Mouse (Mus musculus) Muller cell, postnatal 12 days (primary cell): ENCODE data around the gene Trmu.

Experiments used
- DNase-seq: peaks from one replicate; pipeline ENCODE4 v3.0.0-alpha.2; 2015; ENCODE audit errors: inconsistent ontology term

Trmu gene

DNA sequence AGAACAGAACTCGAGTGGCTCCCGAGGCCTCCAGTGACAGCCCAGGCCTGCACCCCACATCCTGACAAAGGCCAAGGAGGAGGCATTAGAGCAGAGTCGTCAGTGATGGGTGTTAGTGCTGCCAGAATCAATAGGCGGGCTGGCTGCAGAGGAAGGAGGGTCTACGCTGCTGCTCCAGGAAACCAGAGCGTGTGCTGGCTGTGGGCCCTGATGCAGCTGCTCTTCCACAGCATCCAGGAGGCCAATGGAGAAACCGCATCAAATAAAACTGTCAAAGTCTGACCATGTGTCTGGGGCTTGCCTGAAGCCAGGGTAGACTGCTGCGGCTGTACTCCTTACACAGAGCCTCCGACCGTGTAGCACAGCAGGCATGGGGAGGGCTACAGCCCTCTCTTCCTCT lies 18.0 kb downstream of the Trmu start:
- no peak for DNase-seq

- peak; percentile 56 for DNase-seq
These were observed 20.3 kb downstream of the Trmu start for GRCm38 (mm10) chr15:85899396-85899795.

DNA sequence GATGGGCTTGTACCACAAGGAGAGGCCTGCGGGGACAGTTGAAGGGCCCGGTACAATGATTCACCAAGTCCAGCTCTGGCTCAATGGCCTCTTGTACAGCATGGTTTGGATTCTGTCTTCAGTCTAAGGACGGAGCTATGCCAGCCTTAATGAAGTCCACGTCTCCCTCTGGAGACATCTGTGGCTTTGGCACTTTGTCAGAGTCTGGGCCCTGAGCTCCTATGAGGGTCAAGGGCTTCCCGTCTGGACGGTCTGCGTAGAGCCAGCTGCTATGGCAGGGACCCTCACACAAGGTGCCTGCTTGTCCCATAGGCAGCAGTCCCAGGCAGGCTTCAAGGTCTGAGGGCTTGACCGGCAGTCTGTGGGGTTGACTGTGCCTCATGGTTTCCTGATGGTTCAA lies 21.2 kb downstream of the Trmu start:
- DNase-seq = no peak

DNA sequence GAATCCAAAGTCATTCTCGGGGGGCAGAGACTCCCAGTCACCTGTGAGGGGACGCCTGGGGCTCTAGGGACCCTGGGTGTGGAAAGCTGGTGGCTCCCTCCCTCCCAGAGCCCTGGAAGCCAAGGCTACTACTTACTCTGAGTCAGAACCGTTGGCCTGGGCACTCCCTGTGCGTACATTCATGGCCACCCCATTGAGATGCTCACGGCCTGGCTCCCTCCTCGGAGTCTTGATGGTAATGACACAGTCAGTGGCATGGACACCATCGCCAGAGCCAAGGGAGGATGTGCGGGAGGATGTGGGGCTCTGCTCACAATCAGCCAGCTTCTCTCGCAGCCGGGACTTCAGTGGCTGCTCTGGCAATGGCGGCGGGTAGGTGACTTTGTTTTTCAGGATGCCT lies 21.7 kb downstream of the Trmu start:
- DNase-seq = no peak

DNA sequence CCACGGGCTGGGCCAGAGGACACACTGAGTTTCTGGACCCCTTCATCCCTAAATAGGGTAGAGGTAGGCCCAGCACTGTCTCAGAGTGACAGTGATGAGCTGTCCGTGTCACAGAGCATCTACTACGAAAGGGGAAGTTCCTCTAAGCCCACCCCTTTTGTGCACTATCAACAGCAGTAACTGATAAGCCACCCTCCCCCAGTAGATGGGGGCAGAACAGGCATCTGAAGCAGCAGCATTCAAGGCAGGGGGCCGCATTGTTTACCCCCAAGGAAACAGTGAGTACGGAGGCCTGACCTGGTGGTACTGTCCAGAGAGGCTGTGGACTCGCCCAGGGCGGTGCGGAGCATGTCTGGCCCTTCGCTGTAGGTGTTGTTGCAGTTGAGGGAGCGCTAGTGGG lies 23.4 kb downstream of the Trmu start:
- no peak for DNase-seq

DNA sequence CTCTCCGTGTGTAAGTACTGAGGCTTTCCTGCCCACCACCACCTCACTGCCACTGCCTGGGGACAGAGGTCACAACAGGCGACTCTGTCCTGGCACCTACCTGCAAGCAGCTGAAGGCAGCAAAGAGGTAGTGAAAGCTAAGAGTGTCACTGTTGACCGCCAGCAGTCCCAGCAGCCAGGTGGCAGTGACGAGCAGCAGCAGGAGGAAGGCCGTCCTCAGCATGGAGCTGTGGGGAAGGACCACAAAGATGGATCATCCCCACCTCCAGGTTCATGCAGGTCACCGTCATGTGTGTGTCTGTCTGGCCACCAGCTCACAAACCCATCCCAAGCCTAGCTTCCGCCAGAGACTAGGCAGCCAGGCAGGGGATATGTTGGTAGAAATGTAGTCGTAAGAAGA lies 24.7 kb downstream of the Trmu start:
- DNase-seq = no peak

- DNase-seq = no peak
These were observed 29.8 kb downstream of the Trmu start for GRCm38 (mm10) chr15:85908660-85909491.

DNA sequence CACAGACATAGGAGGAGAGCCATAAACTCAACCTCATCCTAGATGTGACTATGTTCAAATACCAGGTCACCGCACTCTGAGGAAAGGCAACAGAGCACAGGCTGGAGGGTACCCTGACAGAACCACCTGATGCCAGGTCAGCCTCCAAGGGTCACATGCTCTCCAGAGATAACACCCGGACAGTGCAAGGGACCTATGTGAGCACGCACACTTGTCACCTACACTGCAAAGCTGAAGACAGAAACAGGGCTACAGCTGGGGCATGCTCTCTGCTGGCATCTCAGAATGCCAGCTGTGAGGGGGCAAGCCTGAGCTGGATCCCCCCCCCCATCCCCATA lies 30.3 kb downstream of the Trmu start:
- DNase-seq = no peak

DNA sequence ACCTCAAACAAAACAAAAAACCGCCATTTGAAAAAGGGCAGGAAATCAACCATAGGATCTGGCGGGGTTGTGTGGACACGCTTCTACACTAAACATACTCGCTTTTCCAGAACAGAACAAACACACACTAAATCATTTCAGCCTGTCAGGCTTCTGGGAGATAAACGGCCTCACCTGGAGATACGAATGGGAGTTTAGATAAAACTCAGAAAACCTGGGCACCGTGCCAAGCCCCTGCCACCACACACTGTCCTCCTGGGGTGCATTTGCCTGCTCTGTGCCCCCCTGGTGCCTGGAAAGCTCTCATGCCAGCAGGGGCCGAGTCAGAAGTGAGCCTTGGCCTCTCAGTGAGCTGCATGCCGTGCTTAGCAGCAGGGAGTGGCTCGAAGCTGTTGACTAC lies 30.8 kb downstream of the Trmu start:
- no peak for DNase-seq

DNA sequence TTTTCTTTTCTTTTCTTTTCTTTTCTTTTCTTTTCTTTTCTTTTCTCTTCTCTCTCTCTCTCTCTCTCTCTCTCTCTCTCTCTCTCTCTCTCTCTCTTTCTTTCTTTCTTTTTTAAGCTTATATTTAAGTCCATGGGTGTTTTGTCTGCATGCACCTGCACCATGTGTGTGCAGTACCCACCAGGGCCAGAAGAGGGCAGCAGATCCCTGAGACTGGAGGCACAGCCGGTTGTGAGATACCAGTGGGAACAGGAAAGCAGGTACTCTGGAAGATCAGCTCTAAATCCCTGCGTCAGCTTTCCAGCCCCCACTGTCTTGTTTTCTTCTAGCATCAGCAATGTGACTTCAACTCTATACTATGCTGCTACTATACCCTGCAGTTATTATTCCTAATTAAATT lies 34.5 kb downstream of the Trmu start:
- DNase-seq = peak; percentile 32

- peak; percentile 91 for DNase-seq
These were observed 40.2 kb downstream of the Trmu start for GRCm38 (mm10) chr15:85919191-85919891.

- no peak for DNase-seq
These were observed 40.8 kb downstream of the Trmu start for GRCm38 (mm10) chr15:85919892-85920248.

GRCm38 (mm10) chr15:85921855-85922254 lies 42.7 kb downstream of the Trmu start:
- DNase-seq = no peak

DNA sequence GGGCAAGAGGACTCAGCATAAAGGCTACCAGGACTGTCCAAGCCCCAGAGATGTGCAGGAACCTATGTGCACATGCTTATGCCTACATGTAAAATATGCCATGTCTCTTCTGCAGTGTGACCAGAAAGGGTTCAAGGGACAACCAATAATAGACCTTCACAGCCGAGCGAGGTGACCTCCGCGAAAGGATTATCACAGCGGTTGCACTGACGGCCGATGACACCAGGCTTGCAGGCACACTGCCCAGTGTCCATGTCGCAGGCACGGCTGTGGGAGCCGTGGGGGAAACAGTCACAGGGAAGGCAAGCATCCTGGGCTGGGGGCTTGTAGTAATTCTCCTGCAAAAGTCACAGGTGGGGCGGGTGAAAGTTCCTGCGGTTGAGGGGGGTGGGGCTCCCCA lies 49.0 kb downstream of the Trmu start:
- DNase-seq = no peak

DNA sequence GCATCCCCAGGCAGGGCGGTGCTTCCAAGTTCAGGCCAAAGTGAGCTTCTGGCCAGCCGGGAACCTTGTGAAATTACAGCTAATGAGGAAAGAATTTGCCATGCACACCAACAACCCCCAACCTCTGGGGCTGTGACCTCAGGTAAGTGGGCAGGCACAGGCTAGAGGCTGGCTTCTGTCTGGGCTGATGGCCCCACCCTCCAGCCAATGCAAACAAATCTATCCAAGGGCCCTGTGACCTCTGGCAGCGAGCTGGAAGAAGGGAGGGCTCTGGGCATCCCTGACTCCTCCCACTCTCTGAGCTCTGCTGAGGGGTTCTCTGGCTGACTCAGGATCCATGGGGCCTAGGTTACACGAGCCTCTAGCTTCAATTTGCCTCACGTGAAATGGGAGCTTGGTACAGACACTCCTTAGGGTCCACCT lies 56.5 kb downstream of the Trmu start:
- peak; percentile 47 for DNase-seq
